Mouse (Mus musculus): ENCODE data around the gene Elmo1.

GRCm38 (mm10) chr13:20365828-20366593, 275.6 kb downstream of the Elmo1 start:
- TF ChIP-seq CTCF (IDR thresholded peaks at IDR 0.05; ENCODE audit: control insufficient read depth, insufficient read depth, insufficient read length) (no peak), MYOG (IDR thresholded peaks at IDR 0.05; ENCODE audit: control insufficient read depth, extremely low read depth, insufficient read length) (no peak), MAX (IDR thresholded peaks at IDR 0.05) (no peak), MYOD1 (IDR thresholded peaks at IDR 0.05; ENCODE audit: control insufficient read depth, insufficient read length, low read depth) (no peak)

Data from C2C12 (cell line).